Mouse (Mus musculus) c-Kit-positive CD71-positive TER-119-negative erythroid progenitor cells, embryonic 14.5 days (primary cell): ENCODE results near the gene Dlg2.

Experiments used
- DNase-seq: peaks from one replicate; pipeline ENCODE4 v3.0.0-alpha.2; 2013; ENCODE audit warnings: low read depth

The Dlg2 gene

DNA sequence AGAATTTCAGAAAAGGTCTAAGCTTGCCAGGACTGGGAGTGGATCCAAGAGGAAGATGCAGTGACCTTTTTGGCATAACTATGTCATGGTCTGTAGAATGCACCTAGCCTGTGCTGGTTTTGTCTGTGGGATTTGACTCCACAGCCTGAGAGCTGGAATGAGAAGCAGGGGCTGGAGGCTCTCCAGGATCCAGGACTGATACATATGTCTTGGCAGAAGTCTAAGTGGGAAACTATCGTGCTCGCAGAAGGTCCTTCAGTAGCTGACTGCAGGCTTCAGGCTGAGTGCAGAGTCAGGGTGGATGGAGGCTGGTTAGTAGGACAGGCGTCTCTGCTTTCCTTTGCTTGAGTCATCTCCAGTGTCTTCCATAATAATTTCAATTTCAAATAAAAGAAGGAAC lies 807.7 kb downstream of the Dlg2 start:
- DNase-seq = no peak

DNA sequence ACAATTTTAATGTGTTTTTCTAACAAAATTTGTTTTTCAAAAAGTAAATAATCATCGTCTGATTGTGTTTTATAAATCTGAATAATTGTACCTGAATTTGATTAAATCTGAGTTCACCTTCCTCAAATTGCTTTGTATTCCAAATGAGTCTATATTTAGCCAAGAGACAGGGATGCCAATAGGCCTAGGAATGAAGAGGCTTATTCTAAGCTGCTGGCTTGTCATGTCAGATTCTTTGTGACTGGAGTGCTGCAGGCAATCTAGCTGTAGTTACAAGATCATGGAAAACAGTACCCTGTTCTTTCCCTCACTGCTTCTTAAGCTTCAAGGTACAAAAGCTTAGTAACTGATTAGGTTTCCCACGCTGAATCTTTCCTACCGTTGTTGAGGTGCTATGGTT lies 811.9 kb downstream of the Dlg2 start:
- DNase-seq = no peak

DNA sequence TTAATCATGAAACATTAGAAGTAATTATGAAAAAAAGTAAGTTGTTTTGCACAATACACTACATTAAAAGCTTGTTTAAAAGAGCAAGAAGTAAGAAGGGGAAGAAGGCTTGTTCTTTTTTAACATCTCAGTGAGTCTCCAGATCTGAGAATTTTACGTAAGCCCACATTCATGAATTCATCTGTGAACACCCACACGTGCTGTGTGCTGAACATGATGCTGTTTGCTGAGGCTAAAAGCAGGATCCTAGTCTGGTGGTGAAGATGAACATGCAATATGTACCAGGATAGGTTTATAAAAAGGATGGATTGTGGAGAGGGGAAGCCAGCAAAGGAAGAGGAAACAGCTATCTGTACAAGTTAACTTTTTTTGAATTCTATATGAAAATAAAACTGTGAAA lies 819.7 kb downstream of the Dlg2 start:
- DNase-seq = no peak

DNA sequence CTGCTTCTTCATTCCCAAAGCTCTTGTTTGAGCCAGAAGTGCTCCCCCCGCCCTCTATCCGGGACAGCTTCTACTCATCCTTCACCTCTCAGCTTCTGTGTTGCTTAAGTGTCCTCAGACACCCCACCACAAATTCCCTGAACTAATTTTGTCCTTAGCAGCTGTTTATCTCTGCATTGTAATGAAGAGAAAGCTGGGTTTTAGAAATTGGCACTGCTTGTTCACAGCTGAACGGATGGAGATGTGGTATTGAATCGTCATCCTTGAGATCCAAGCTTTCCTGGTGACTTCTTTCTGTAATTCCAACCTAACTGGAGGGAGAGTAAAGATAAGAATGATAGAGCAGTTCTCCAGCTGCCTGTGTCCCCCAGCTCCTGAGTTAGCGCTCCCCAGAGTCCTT lies 834.7 kb downstream of the Dlg2 start:
- no peak for DNase-seq

DNA sequence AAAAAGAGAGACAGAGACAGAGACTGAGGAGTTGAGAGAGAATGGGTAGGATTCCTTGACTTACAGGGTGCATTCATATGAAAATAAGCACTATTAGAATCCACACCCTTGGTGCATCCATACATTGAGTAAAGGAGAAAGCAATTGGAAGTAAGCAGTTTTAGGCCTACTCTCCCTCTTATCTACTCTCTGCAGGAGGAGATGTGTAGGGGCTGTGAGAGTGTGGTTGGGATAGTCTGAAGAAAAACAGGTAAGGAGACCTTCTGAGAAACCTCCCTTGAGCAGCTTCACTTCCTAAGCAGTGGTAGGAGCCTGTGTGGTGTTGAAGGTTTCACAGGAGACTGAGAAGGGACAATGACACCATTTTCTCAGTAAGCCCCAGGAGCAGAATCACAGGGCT lies 868.6 kb downstream of the Dlg2 start:
- DNase-seq = no peak

DNA sequence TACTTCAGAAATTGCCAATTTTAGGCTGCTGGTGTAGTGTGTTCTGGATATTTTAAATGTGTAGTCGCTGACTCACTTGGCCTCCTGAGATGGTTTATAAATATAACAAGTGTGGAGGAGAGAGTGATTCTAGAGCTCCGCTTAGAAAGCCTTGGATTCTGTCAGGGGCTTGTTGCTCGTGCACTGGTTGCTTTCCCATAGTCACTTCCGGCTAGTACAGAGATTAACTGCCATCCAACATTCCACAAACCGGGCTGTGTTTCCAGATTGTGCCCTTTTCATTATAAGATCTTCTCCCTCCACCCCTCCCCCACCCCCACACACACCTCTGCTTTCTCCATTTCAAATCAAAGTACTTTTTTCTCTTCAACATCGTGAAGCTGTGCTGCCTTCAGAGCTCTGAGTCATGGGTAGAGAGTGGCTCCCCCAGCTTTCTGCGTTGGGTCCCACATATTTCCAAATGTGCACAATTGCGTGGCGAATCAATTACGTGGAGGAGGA lies 893.4 kb downstream of the Dlg2 start:
- DNase-seq = no peak

DNA sequence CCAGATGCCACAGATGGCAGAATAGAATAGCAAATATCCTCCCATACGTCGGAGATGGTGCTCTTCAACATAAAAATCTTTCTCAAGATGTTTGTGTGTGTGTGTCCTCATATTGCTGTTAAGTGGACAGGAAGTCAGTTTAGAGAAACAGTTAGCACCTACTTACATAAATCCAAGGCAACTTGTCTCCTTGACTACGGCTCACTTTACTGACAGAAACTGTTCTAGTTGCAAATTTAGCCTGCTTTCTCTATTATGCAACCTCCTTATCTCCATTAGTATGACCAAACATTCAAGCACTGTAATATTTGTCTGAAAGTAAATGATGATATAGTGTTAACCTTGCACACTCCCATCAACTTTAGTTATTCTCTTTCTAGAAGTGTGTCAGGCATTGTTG lies 905.8 kb downstream of the Dlg2 start:
- no peak for DNase-seq

DNA sequence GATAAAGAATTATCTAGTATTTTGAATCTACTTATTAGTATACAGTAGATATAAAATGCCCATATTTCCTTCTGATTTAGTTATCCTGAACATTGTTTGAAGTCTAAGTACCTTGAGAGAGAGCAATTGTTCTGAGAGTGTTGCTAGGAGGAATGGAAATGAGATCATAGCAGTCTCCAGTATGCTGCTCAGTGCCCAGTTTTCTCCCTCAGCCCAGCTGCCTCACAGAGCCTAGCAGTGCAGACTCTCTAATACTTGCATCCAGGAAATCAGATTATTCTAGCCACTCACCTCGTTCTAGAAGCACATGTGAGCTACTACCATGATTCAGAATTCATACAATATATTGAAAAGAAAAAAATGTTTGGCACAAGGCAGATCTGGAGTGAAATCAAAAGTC lies 907.4 kb downstream of the Dlg2 start:
- DNase-seq = no peak

DNA sequence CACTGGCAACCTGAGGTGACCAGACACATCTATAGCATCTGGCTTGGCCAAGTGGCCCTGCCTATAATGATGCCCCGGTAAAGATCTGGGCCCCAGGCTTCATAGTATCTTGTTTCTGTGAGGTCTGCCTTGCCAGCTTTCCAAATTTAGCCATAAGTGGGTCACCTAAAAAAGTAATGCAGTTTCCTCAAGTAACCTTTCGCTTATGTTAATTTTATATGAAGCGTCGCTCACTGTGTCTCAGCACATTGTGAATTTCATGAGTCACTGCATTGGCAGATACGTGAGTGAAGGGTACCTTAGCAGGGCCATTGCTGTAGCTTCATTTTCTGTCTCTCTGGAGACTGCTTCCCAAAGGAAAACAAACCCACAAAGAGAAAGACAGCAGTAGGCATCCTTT lies 912.8 kb downstream of the Dlg2 start:
- no peak for DNase-seq

DNA sequence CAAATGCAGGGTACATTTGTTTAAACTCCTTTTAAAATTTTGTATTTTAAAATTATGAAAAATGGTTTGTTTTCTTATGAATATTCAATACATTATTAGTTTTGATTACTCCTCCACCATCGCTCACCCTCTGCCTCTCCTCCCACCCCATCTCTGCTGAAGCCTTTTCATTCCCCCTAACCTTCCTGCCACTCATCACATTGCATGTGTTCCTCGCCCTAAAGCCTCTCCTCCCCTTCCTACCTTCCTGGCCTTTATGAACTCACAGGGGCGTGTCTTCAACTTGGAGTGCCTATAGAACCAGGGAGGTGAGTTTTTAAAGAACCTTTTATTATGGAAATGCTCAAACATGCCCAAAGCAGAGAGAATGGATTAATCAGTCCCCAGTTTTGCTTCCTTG lies 921.4 kb downstream of the Dlg2 start:
- DNase-seq = no peak

DNA sequence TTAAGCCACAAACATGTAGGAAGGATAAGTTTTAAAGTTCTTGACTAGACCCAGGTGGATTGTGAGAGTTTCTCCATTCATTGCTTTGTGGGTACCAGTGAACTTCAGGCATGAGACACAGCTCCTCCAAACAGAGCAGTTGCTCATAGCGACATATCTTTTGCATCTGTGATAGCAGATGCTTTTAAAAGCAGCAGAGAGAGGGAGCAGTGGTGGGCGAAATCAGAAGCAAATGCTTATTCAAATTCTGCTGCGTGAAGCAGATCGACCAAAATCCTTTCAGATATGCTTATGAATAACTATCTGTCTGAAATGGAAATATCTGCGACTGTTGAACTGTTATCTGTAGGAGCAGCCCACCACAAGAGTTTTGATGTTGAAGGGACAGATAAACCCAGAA lies 935.6 kb downstream of the Dlg2 start:
- DNase-seq = no peak

DNA sequence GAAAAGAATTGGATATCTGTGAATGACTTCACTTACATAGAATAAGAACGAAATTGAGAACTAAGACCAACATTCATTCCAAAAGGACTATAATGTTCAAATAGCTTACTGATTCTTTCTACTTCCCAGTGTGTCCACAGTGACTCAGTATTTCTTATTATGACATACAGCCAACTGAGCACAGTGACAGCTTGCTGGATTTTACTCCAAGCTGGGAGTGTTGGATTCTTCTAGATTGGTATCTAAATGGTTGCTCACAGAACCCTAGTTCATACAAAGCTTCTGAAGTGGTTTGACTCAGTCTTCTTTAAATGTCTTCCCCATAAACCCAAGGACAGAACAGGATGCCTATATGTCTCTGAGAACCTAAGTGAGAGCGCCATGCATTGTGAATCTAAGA lies 937.7 kb downstream of the Dlg2 start:
- no peak for DNase-seq

DNA sequence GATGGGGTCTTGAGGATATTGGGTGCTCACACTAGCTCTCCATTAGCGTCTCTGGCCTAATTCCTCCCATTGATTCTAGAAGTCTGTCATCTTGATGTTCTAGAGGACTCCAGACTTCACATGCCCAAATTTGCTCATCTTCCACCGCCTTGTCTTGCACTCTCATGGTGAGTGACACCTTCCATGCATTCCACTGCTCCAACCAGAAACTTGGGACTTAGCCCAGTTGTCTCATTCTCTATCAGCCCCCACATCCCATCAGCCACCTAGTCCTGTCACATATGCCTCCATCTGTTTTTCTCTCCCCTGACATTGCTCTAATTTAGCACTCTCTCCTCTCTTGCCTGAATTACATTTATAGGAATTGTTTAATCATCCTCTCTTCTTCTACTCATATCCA lies 938.3 kb downstream of the Dlg2 start:
- no peak for DNase-seq

DNA sequence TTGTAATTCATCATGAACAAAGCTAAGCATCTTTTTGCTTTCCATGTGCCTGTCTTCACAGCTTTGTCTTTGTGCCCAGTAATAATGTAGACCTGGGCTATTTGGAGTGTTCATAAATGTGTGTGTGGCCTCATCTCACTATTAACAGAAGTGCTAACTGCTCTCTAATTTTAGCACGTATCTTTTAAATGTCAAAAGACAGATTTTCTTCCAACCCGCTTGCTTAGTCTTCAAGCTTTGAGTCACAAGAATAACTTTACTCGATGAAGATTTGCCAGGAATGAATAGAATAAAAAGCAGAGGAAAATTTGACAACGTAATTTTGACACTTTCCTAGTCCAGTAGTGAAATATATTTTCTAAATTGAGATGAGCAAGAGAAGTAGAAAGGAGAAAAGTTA lies 943.7 kb downstream of the Dlg2 start:
- DNase-seq = no peak

DNA sequence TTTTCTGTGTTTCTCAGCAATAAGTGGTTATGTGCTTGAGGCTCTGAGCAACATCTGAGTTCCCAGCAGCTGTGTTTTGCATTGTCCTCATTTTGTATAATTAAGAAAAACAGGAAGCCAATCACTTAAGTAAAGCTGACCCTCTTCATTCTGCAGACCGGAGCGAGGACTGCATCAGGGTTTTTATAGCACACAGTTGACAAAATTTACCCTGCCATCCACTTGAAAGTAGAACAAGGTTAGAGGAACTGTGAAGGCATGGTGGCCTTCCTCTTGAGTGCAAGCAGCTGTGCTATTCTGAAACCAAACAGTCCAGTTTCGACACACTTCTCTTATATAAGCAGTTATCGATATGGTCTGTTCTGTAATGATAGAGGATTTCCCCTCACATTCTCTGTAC lies 947.3 kb downstream of the Dlg2 start:
- DNase-seq = no peak

DNA sequence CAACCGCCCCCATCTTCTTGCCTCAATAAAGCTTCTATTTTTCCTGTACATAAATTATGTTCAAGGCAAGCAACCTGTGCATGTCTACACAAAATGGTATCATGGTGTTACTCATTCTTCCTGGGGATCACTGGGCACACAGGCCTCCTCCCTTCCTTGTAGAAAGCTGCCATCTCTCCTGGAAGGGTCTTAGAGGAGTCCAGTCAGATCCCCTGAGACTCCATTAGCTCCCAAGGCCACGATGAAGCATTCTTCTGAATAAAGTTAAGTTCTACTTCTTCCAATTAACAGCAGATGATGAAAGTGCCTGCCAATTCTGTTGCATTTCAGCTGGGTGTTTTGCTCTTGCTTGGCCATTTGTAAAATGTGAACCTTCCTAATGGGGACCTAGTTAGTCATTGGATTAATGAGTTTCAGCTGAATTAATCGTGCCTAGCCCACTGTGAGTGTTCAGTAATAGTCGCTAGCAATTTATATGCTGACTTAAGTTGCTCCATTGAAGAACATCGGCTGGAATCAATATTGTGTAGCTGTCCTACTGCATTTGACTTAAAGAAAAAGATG lies 953.3 kb downstream of the Dlg2 start:
- DNase-seq = no peak

DNA sequence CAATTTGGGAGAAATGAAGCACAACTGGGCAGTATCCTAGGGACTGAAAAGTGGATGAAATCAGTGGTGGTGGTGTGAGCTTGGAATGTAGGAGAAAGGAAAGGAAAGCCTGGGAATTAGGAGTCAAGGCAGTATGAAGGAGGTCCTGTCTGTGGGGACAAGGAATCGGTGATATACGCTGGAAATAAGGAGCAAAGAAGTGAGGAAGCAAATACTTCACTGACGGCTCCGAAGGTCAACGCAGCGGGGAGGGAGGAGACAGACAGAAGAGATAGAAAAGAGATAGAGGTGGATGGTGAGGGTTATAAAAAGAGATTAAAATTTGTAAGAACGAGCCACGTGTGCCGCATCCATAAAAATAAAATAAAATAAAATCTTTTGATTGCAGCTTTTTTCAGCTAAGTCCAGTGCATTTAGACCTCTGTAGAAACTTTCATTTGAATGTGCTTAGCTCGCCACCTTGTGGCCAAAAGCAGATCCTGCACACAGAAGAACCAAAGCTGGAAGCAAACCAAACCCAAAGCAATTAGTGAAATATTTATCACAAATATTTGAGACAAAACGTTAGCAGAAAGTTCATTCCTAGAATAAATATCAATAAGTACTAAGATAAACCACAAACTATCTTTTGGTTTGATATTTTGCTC lies 955.2 kb downstream of the Dlg2 start:
- DNase-seq = peak; percentile 15

DNA sequence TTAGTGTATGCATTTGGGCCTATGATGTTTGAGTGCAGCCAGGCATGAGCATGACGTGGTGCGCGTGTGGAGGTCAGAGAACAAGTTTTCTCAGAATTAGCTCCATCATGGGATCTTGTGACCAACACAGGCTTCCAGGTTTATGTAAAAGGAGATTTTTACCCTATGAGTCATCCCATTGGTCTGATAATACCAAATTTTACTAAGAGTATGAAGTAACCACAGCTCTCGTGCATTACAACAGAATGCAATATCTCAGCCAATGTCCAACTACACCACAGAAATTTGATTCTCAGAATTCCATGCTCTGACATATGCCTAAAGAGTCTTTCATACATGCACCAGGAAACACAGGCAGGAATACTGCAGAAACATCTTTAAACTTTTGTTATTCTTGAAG lies 956.1 kb downstream of the Dlg2 start:
- no peak for DNase-seq

DNA sequence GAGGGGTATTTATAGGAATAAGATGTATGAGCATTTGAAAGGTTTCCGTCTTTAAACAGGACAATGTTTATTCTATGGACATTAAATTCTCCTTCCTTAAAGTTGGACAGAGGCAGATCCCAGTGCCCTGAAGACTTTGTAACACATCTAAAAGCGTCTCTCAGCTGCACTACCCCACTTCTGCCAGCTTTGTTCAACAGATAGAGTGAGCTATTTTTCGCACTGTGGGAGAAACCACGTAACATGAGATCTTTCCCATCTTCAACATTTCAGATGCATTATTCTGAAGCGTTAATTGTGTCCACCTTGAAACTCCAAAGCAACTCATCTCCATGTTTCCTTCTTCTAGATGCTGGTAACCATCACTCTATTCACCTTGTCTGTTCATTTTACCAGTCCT lies 958.3 kb downstream of the Dlg2 start:
- no peak for DNase-seq

DNA sequence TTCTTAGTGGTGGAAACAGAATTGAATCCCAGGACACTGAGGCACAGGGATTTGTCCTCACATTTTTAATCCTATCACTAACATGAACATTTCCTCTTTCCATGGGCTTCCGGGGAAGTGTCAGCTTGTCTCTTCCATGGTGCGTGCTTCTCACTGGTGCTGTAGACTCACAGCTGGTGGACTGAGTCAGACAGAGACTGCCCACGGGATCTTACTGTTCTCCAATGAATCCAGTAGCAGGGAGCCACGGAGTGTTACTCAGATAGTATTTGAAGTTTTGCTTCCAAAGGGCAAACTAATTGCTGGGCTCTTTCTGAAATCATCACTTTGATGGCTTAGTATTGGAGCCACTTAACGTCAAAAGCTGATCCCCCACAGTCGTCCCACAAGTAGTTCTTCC lies 963.9 kb downstream of the Dlg2 start:
- no peak for DNase-seq

DNA sequence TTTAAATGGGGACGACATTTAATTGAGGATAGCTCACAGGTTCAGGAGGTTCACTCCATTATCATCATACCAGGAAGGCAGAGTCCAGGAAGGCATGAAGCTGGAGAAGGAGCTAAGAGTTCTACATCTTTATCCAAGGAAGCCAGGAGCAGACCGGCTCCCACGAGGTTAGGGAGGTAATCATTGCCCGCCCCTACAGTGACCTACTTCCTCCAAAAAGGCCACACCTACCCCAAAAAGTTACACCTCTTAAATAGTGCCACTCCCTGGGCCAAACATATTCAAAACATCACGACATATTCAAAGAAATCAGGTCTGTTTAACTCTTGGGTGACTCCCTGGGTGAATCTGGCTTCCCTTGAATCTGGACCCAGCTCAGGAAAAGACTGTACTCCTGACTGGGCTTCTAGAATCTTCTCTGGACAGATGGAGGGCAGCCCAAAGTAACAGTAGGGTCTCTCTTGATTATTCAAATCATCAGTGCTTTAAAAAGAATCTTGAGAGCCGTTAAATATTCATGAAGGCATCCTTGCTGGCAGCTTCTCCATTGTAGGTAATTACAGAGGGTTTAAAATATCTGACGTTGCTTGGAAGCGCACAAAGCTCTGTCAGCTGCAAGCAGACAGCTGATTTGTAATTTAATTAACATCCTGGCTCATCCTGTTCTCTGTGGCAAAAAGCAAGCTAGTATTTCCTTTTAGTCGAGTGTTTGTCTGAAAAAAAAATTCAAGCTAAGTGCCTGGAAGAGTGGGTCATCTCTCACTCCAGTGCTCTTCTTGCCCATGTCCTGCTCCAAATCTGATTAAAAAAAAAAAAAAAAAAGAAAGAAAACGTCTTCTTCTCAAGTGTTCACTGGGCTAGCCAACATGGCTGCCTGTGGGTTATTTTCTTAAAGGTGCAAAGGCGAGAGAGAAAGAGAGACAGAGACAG lies 966.2 kb downstream of the Dlg2 start:
- DNase-seq = no peak

DNA sequence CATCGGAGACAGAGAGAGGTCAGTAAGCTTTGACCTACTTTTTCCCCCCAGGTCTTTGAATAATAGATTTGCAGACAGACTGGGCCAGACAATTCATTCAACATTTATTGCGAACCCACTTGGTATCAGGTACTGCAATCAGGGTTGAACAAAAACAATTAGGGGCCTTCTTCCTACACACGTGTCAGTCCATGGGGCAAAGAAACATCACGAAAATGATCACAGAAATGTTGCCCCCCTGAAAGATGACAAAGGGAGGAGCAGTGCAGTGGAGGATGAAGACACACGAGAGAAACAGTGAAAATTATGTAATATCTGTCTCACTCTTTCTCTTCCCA lies 966.9 kb downstream of the Dlg2 start:
- no peak for DNase-seq

DNA sequence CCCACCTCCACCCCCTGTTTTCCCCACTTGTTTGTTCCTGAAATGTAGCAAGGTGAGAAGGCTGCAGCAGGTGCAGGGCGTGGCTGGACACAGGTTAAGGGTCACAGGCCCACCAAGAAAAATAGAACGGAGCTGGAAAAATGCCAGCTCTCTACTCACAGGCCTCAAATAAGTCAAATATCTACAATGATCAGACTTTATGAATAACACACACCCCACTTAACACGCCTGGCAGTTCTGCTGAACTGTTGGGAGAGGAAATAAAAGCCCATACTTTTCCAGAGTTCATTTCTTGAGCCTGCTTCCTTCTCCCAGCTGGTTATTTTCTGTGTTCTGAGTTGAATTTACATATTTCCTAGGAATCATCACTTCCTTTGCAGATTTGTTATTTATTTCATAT lies 967.4 kb downstream of the Dlg2 start:
- DNase-seq = no peak
